8 mouse cellular contexts compared by ENCODE assay signal in the genomic region with DNA sequence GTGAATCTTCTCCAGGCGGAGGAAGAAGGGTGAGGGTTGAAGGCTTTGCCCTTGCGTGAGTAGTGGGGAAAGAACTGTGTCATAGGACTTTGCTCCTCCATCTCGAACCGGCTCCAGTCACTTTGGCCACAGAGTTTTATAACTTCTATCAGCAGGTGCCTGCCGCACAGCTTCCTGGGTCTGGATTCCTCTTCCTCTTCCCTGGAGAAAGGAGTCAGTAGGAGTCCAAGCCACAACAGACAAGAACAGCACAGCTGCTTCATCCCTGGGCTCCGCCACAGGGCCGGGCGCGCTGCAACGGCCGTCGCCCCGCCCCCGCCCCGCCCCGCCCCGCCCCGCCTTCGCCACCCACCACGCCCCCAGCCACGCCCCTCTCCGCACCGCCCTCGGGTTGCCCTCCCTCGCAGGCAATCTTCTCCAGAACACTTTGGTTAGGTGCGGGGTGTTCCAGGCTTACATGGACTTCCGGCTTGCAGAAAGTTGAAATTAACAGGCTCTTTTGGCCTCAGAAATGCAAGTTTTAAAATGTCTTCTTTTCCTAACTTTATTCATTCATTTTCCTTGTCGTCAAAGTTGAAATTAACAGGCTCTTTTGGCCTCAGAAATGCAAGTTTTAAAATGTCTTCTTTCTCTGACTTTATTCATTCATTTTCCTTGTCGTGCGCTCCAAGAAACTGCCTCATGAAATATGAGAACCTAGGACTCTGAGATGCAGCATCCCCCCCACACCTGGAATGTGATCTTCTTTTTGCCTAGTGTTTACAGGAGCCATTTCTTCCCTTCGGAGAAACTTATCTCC. TPM values are rescaled to one million over a fixed set of nuclear protein-coding genes. Genes with fewer than 3 reads are reported as not detected.
A peak's percentile ranks its signal among the peaks of the same experiment; 100 is the strongest.
DNase-seq lines count a peak whose midpoint lies in the region; ATAC-seq and TF ChIP-seq lines count a peak whose summit lies in the region.

Insl6 (minus strand) TSS at position 304 of the 799 bp plus-strand sequence.

- no peaks in the 10 kb centered on the region for H3K27me3 ChIP-seq in intestine, embryonic 15.5 days (replicated peaks)
- H3K27me3 ChIP-seq in liver, embryonic 16.5 days (ENCODE audit: control insufficient read depth, insufficient read depth, low read depth, low read length): 0 out of 2 replicates have a peak, but pooled peaks cover 2% of the 10 kb centered on the region
- H3K27me3 ChIP-seq in neural tube, embryonic 11.5 days (ENCODE audit: control insufficient read depth, insufficient read depth, low read length): no peaks in the 10 kb centered on the region
- H3K27me3 ChIP-seq in testis, adult 2 months (ENCODE audit: control insufficient read depth, insufficient read depth, low read length): no peaks in the 10 kb centered on the region

- H3K4me2 ChIP-seq in intestine, embryonic 15.5 days (replicated peaks): peak within 1 kb of the TSS; percentile 70
- H3K4me2 ChIP-seq in liver, embryonic 16.5 days (ENCODE audit: low read depth, low read length): peak within 1 kb of the TSS; percentile 79
- peak within 1 kb of the TSS; percentile 41 for H3K4me2 ChIP-seq in neural tube, embryonic 11.5 days (ENCODE audit: low read depth)

- peak; percentile 98 for ATAC-seq in intestine, embryonic 15.5 days
- peak; percentile 98 for ATAC-seq in liver, embryonic 16.5 days (ENCODE audit: low read depth)
- ATAC-seq in neural tube, embryonic 11.5 days (ENCODE audit: insufficient read depth, low FRiP score, low TSS enrichment): peak; percentile 89

- no peaks in the 10 kb centered on the region for H3K36me3 ChIP-seq in intestine, embryonic 15.5 days
- no peaks in the 10 kb centered on the region for H3K36me3 ChIP-seq in liver, embryonic 16.5 days (ENCODE audit: control insufficient read depth, insufficient read depth)
- H3K36me3 ChIP-seq in neural tube, embryonic 11.5 days (ENCODE audit: control insufficient read depth, insufficient read depth, low read length): no peaks in the 10 kb centered on the region
- no peaks in the 10 kb centered on the region; the same call in 1 of the 2 replicates for H3K36me3 ChIP-seq in testis, adult 2 months (ENCODE audit: control insufficient read depth, insufficient read depth, low read length)

- peak; percentile 23 to 41 for DNase-seq in left cerebral cortex, adult 2 months (ENCODE audit: extremely low spot score in 1 of 2, low spot score in 2 of 2)
- no peak for DNase-seq in left cerebral cortex, adult 9 months (ENCODE audit: low spot score in 2 of 2)
- peak; percentile 56 to 81 for DNase-seq in gastrocnemius, postnatal 4 days (ENCODE audit: low spot score in 2 of 2)
- DNase-seq in neural tube, embryonic 11.5 days (ENCODE audit: low spot score): peak; percentile 71

- H3K4me1 ChIP-seq in cortical plate, adult 2 months (ENCODE audit: control insufficient read depth, insufficient read depth, low read length): no peaks in the 10 kb centered on the region
- H3K4me1 ChIP-seq in intestine, embryonic 15.5 days (replicated peaks): 0 out of 2 replicates have a peak, but pooled peaks cover 2% of the 10 kb centered on the region
- H3K4me1 ChIP-seq in liver, embryonic 16.5 days (ENCODE audit: control insufficient read depth, low read depth, low read length): peaks cover 9% of the 10 kb centered on the region
- H3K4me1 ChIP-seq in neural tube, embryonic 11.5 days (ENCODE audit: control insufficient read depth, insufficient read depth, low read length): no peaks in the 10 kb centered on the region
- H3K4me1 ChIP-seq in testis, adult 2 months (ENCODE audit: control insufficient read depth, insufficient read depth, low read length): peaks cover 6% of the 10 kb centered on the region

- TF ChIP-seq POLR2A in cortical plate, adult 2 months (IDR thresholded peaks at IDR 0.05; ENCODE audit: extremely low read depth, insufficient read depth, low read length): no peak
- TF ChIP-seq POLR2A in testis, adult 2 months (IDR thresholded peaks at IDR 0.05; ENCODE audit: control insufficient read depth, low read depth, low read length): peak; percentile 63

- peak within 1 kb of the TSS; percentile 38 for H3K4me3 ChIP-seq in left cerebral cortex, adult 2 months
- H3K4me3 ChIP-seq in cortical plate, adult 2 months (ENCODE audit: insufficient read depth, low read length): peak within 1 kb of the TSS; percentile 33
- peak within 1 kb of the TSS; percentile 38 for H3K4me3 ChIP-seq in intestine, embryonic 15.5 days (replicated peaks)
- peak within 1 kb of the TSS; percentile 52 for H3K4me3 ChIP-seq in liver, embryonic 16.5 days (ENCODE audit: low read depth, low read length)
- peak within 1 kb of the TSS; percentile 21 for H3K4me3 ChIP-seq in neural tube, embryonic 11.5 days (ENCODE audit: low read depth, low read length)
- peak within 1 kb of the TSS; percentile 80 for H3K4me3 ChIP-seq in testis, adult 2 months (ENCODE audit: control insufficient read depth, low read depth, low read length)

- H3K27ac ChIP-seq in left cerebral cortex, adult 2 months: no peak within 1 kb of the TSS
- no peak within 1 kb of the TSS for H3K27ac ChIP-seq in cortical plate, adult 2 months (ENCODE audit: insufficient read depth, low read length)
- peak within 1 kb of the TSS; percentile 62 for H3K27ac ChIP-seq in intestine, embryonic 15.5 days
- H3K27ac ChIP-seq in liver, embryonic 16.5 days (ENCODE audit: low read length): no peak within 1 kb of the TSS
- no peak within 1 kb of the TSS for H3K27ac ChIP-seq in neural tube, embryonic 11.5 days (ENCODE audit: low read depth, low read length)
- peak within 1 kb of the TSS; percentile 59 for H3K27ac ChIP-seq in testis, adult 2 months (ENCODE audit: control insufficient read depth, insufficient read depth, low read depth, low read length)

- 3% methylated on average over 31 of the region's 31 CpGs for WGBS in intestine, embryonic 15.5 days
- WGBS in liver, embryonic 16.5 days (ENCODE audit: insufficient replicate concordance): 5% methylated on average over 26 of the region's 31 CpGs
- 6% methylated on average over 24 of the region's 31 CpGs for WGBS in neural tube, embryonic 11.5 days

- H3K9ac ChIP-seq in intestine, embryonic 15.5 days: peak within 1 kb of the TSS; percentile 39; the same call in 1 of the 2 replicates
- H3K9ac ChIP-seq in liver, embryonic 16.5 days (ENCODE audit: low read depth, low read length): peak within 1 kb of the TSS; percentile 38; the same call in 1 of the 2 replicates
- H3K9ac ChIP-seq in neural tube, embryonic 11.5 days (ENCODE audit: low read length): peak within 1 kb of the TSS; percentile 11; the same call in 1 of the 2 replicates

- no peak for TF ChIP-seq CTCF in left cerebral cortex, adult 2 months (IDR thresholded peaks at IDR 0.05)
- no peak for TF ChIP-seq CTCF in cortical plate, adult 2 months (IDR thresholded peaks at IDR 0.05; ENCODE audit: extremely low read depth, insufficient read depth, low read length)
- TF ChIP-seq CTCF in testis, adult 2 months (IDR thresholded peaks at IDR 0.05; ENCODE audit: control insufficient read depth, insufficient read depth, insufficient replicate concordance, low read depth, low read length): no peak

- H3K9me3 ChIP-seq in intestine, embryonic 15.5 days: no peaks in the 10 kb centered on the region
- no peaks in the 10 kb centered on the region for H3K9me3 ChIP-seq in liver, embryonic 16.5 days (replicated peaks; ENCODE audit: control insufficient read depth, low read length)
- H3K9me3 ChIP-seq in neural tube, embryonic 11.5 days (ENCODE audit: control insufficient read depth, low read length): no peaks in the 10 kb centered on the region

- intact Hi-C loops in left cerebral cortex, adult 2 months (cut with DNase I): no loop called here

RNA-seq across cellular contexts. Expression of gene Insl6, which starts in this region (rescaled TPM):
- under 1 TPM in 1 of 2 experiments, not detected in 1; 0.54 TPM for total RNA-seq in left cerebral cortex, adult 2 months (2021)
- polyA plus RNA-seq in cortical plate, adult 2 months (2012; rRNA removed): 0.53 and 0.54 TPM in 2 replicates
- under 1 TPM; 0.80 to 0.83 TPM for total RNA-seq in gastrocnemius, postnatal 4 days (2021)
- polyA plus RNA-seq in intestine, embryonic 15.5 days (2015; fragmentation: Nextera tagmentation; extraction: Ambion mirVana): 12.8 and 13.8 TPM in 2 replicates
- 0.91 and 1.1 TPM in 2 replicates for polyA plus RNA-seq in liver, embryonic 16.5 days (2015; fragmentation: Nextera tagmentation; extraction: Ambion mirVana)
- polyA plus RNA-seq in neural tube, embryonic 11.5 days (2014; fragmentation: Nextera tagmentation; extraction: Ambion mirVana): 6.2 and 7.3 TPM in 2 replicates
- polyA plus RNA-seq in testis, adult 2 months (2012; rRNA removed): 248 and 302 TPM in 2 replicates

Comparison
In these comparisons a context has a peak if more than half of its experiments do, and no peak if none do; other contexts are left out.
1. RNA of gene Insl6 (polyA plus RNA-seq): 248 to 302 TPM in testis, adult 2 months; 12.8 to 13.8 TPM in intestine, embryonic 15.5 days, 6.2 to 7.3 TPM in neural tube, embryonic 11.5 days, 0.91 to 1.1 TPM in liver, embryonic 16.5 days and 0.53 to 0.54 TPM in cortical plate, adult 2 months; every median in the first group is over 10 times any median in the second.
2. Peak in DNase-seq and H3K4me3 ChIP-seq in left cerebral cortex, adult 2 months; RNA of the gene not detected or under 1 TPM.
3. Peak in DNase-seq in gastrocnemius, postnatal 4 days; RNA of the gene not detected or under 1 TPM.
4. H3K27ac ChIP-seq: peak in intestine, embryonic 15.5 days (single experiment) and testis, adult 2 months (single experiment); none in left cerebral cortex, adult 2 months (single experiment), cortical plate, adult 2 months (single experiment), liver, embryonic 16.5 days (single experiment) and neural tube, embryonic 11.5 days (single experiment).
5. H3K4me3 ChIP-seq: peak in every context shown above with its lines; median percentile 80 in testis, adult 2 months; 52 in liver, embryonic 16.5 days; 38 in left cerebral cortex, adult 2 months; 38 in intestine, embryonic 15.5 days; 33 in cortical plate, adult 2 months; 21 in neural tube, embryonic 11.5 days.
6. Peak in every context shown above with its lines, with median percentiles within 50 percentile points of each other: ATAC-seq, H3K4me2 ChIP-seq and H3K9ac ChIP-seq.